Mouse (Mus musculus) embryo, embryonic 11 days (tissue): ENCODE measurements around the gene Kdm2b.

ENCODE experiments used
- DNase-seq: peaks from one replicate; pipeline ENCODE4 v3.0.0-alpha.2; 2015

The Kdm2b gene

GRCm38 (mm10) chr5:122887926-122888611 is 101.6 kb downstream of the Kdm2b start:
- no peak for DNase-seq

- no peak for DNase-seq
Measured at GRCm38 (mm10) chr5:122887033-122887432, 102.6 kb downstream of the Kdm2b start.

GRCm38 (mm10) chr5:122884594-122885348 is 104.9 kb downstream of the Kdm2b start:
- DNase-seq = no peak

DNA sequence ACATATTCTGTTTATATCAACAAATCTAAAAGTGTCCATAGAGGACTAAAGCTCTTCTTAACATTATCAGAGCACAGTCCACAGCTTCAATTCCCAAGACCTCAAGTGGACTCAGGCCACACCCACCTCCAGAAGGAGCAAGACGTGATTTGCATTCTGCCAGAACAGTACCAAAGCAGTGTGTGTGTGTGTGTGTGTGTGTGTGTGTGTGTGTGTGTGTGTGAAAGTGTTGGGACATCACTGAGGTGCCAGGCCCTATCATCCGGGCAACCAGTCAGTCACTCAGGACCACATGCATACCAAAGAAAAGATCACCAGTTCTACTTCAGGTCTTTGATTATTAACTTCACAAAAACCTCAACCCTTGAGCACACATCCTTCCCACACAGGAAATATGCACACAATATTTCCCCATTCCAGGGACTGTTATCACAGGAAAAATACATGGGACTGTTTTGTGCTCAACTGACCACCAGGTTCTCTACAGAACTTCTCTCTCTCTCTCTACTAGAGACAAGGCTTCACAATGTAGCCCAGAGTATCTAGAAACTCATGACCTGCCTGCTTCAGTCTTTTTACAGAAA is 105.9 kb downstream of the Kdm2b start:
- no peak for DNase-seq

DNA sequence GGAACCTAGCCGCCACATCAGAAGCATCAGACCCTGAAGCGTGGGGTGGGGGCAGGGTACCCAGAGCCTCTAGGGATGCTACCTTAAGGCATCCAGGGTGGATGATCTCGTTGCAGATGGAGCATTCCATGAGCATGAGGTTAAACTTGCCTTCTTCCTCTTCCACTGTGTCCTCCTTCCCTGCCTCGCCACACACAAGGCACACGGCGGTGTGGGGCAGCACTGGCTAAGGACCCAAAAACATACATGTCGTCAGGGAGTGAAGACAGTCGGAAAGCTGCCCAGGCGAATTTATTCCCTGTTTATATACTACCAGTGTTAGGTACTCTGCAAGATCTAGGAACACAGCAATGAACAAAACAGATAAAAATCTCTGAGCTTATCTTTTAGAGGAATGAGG is 106.4 kb downstream of the Kdm2b start:
- DNase-seq = no peak

GRCm38 (mm10) chr5:122882256-122883050 is 107.2 kb downstream of the Kdm2b start:
- DNase-seq = no peak

DNA sequence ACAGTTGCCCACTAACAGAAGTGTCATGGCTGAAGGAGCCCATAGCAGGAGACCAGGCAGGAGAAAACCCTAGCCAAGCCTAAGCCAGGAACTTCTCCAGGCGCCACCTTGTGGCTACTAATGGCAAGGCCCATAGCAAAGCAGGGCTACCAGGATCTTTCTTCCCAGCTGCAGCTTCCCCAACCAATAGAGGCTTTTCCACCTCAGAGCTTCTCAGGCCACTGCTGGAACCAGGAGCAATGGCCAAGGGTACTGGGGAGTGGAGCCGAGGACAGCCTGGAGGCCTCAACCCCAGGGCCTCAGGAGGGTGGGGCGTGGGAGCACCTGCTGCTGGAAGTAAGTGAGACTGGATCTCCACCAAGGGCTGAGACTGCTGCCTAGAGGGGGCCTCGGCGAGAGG is 108.3 kb downstream of the Kdm2b start:
- peak; percentile 78 for DNase-seq

DNA sequence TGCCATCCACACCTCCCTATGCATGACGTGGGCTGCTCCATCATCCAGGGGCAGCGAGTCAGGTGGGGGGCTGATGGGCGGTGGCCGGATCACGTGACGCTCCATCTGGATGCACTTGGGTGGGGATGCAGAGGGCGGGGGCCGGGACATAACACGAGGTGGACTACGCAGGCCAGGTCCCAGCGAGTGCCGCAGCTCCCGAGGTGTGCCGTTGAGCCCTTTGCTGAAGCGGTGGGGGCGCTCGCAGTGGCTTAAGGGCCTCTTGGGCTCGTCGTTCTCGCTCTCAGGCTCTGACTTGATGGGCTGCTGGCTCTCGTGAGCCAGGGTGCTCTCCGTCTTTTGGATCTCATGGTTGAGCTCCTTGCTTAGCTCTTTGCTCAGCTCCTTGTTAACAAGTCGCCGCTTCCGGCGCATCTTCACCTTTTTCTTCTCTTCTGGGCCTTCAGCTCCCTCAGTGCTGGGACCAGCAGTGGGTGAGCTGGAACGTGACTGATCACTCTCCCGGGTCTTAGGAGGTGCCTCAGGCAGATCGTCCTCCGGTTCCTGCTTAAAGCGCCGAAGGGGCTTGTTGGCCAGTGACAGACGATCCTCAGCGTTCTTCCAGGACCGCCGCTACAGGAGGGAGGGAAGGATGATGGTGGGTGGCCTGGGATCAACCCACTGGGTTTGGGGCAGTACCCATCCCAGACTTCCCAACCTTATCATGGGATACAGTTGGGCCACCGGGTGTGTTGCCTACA is 109.2 kb downstream of the Kdm2b start:
- no peak for DNase-seq

DNA sequence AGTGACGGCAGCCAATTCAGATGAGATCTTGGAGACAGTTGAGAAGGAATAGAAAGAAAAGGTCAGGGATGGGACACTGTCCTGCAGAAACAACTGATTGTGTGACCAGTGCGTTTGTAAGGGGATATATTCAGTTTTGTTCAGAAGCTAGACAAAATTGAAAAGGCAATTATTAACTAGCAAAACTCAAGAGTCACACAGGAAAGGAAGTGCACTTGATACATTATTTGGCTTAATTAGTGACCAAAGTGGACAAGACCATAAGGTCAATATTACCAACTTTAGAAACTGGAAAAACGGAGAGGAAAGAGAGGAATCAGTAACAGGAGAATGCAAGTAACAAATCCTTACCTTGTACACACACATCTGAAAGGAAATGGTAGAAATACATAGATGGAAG is 113.0 kb downstream of the Kdm2b start:
- no peak for DNase-seq

DNA sequence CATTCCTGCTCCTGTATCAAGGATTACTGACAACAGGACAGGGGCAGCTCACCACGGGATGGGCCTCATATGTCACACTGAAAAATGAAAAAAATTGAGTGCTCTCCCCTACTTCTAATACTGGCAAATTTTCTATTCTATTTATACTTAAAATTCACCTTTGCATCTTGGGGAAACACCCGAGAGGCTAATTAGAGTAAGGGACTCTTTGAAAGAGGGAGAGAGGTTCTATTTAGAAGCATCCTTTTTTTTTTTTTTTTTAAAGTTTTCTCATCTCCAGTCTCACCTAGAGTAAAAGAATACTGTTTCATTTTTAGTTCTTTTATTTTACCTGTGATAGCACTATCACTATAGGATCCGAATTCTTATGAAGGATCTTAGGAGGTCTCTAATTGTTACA is 115.3 kb downstream of the Kdm2b start:
- no peak for DNase-seq

GRCm38 (mm10) chr5:122873573-122873972 is 116.0 kb downstream of the Kdm2b start:
- DNase-seq = no peak

DNA sequence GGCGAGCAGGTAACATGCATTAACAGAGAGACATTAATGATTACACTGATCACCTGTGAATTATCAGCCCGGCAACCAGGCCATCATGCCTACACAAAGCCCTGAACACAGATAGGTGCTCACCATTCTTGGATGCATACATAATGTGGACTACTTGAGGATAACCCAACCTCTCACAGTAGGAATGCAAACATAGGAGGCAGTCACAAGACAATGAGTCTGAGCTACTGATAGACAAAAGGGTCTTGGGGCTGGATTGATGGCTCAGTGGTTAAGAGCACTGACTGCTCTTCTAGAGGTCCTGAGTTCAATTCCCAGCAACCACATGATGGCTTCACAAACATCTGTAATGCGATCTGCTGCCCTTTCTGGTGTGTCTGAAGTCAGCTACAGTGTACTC is 117.0 kb downstream of the Kdm2b start:
- no peak for DNase-seq

GRCm38 (mm10) chr5:122863053-122863452 is 126.6 kb downstream of the Kdm2b start:
- no peak for DNase-seq

GRCm38 (mm10) chr5:122855858-122856257 is 133.8 kb downstream of the Kdm2b start:
- DNase-seq = no peak

DNA sequence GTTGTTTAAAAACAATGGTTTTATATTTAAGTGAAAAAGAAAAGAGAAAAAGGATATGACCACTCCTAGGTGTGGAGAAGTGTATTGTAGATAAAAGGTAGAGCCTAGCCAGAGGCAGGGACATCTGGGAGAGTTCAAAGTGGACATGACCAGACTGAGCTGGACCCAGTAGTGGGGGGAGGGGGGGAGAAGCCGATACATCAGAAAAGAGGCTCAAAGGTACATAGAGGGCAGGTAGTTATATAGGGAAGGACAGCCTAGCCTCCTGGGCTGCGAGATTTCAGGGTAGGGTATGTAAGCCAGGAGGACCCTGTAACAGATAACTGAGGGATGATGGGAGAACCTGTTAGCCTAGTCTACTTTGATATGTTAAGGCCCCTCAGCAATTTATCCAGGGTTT is 137.0 kb downstream of the Kdm2b start:
- DNase-seq = no peak

DNA sequence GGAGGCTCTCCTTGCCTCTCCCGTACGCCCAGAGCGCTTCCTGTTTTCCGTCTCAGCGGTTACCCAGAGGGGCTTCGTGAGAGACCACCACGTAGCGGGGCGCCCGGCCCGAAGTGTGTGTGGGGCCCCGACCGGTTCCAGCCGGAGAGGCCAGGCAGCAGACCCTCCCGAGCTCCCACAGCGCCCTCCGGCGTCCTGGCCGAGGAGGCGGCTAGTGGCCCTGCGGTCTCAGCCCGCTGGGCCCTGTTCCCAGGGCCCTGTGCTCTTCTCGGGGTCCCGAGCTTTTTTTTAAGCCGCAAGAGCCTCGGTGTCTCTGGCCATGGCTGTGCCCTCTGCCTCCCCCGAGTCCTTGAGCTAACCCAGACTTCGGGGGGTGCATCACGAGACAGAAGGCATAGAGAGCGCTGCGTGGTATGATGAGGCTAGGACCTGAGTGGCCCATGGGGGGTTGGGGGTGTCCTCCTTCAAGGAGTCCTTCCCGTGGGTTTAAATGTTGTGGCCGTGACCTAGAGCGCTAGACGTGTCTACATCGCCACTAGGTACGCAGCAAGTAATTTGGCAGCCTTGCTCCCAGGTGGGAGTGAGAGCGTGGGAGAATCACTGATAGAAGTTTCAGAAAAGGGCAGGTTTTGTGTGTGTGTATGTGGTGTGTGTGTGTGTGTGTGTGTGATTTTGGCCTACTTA is 139.2 kb downstream of the Kdm2b start:
- DNase-seq = peak; percentile 86

GRCm38 (mm10) chr5:122849521-122850318 is 139.9 kb downstream of the Kdm2b start, which contains the start of gene Rnf34:
Gene Rnf34, plus strand, starts transcription at chr5:122850048.
- DNase-seq = peak; percentile 100

DNA sequence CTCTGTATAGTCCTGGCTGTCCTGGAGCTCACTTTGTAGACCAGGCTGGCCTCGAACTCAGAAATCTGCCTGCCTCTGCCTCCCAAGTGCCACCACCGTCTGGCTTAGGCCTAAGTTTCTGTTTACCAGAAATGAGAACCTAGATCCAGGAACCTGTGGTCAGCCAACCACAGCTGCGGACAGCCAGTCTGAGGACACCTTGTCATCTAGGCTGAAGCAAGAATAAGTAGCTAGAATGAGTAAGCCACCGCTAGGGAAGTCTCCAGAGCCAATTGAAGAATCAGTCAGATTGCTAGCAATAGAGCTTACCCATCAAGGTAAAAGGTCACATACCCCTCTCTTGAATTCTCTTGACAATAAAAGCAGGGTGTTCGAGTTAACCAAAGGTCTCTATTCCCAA is 145.8 kb downstream of the Kdm2b start:
- no peak for DNase-seq

DNA sequence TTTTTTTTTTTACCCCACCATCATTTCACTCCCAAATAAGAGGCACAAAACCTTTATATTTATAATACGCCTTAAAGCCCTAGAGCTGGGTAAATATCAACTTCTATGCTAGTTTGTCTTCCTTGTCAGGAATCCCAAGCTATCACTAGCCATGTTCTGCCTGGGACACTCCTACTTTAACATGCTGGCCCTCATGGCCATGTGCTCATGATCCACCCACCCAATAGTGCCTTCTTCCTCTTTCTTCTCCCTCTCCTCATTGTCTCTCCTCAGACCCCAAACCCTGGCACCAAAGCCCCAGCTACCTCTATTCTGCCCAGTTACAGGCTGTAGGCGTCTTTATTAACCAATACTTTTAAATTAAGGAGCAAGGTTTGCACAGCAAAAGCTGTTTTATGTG is 148.5 kb downstream of the Kdm2b start:
- no peak for DNase-seq

DNA sequence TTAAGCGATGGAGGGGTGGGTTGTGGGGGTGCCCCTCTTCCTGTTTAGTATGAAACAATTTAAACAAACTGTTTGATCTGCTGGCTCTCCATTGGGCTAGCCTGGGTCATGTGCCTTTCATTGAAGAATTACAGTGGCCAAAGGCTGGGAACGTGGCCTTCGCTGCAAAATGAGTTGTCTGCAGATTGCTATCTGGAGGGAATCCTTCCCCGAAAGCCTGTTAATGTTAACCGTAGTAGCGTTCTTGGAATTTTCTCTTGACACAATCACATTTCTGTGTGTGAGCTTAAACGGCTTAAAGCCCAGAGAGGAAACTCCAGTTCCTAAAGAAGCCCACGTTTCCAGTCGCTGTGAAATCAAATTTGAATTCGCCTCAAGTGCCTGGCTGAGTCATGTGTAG is 156.6 kb downstream of the Kdm2b start:
- DNase-seq = no peak

DNA sequence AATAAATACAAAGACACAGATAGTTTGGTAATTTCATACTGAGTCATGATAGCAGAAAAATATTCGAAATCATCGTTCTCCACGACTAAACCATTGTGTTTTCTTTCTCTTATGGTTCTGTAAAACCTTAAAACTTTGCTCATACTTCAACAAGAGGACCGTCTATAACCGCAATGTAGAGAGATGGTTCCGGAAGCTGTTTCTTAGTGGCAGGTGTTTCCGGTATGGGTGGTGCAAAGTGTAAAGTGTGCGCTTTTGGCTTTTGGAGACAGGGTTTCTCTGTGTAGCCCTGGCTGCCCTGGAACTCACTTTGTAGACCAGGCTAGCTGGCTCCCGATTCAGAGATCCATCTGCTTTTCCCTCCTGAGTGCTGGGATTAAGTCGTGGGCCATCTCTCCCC is 157.1 kb downstream of the Kdm2b start:
- DNase-seq = no peak
